Mouse (Mus musculus) kidney, postnatal 10 days (tissue): ENCODE measurements at regions not wholly inside any gene's neighbourhood (a gene's known extent, or its start where the extent isn't known, plus 50 kb on each side); places are given as distances from the start of the nearest gene placed in this dataset.
A peak's percentile ranks its signal among the peaks of the same experiment; 100 is the strongest.

ENCODE experiments used
- DNase-seq: peaks from one replicate; pipeline ENCODE4 v3.0.0; 2021; ENCODE audit warnings: mixed read lengths

DNA sequence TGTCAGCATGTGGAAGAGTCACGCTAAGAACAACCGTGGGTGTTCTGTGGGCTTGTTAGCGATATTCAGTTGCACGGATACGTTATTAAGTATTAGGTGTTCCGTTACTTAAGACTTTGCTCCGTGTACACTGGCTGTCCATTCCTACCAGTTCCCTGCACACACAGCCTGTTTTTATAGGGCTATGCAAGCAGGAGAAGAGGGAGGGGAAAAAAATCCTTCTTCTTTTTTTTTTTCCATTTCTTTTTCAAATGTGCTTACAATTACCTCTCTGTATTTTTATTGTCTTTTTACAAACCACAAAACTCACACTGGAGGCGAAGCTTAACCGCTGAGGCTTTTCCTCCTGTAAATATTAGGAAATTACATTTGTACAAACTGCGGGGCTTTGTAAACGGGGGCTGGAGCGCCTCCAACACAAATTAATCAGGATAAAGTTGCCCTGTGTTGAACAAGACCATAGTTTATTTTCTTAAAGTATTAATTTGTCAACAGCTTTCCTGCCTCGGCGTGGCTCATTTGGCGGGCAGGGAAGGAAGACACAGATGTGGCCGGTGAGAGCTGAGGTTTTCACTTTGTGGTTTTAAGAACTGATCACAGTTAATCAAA, 340.8 kb upstream of the Mki67 start:
- peak; percentile 28 for DNase-seq

DNA sequence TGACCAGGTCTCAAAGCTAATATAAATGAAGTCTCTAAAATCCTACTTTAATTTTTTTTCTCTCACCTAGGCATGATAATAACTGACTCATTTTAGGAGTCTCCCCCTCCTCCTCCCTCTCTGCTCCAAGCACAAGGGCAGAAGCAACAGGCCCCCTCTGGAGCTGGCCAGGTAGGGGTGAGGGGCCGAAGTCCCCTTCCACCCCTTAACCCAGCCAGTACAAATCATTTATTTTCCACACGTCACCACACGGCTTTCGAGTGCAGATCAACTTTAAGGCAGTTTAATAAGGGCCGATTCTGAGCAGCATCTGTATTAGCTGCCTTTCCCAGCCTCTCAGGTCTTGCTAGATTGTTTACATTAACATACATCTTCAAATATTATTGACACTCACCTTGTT, 342.2 kb upstream of the Mki67 start:
- no peak for DNase-seq

DNA sequence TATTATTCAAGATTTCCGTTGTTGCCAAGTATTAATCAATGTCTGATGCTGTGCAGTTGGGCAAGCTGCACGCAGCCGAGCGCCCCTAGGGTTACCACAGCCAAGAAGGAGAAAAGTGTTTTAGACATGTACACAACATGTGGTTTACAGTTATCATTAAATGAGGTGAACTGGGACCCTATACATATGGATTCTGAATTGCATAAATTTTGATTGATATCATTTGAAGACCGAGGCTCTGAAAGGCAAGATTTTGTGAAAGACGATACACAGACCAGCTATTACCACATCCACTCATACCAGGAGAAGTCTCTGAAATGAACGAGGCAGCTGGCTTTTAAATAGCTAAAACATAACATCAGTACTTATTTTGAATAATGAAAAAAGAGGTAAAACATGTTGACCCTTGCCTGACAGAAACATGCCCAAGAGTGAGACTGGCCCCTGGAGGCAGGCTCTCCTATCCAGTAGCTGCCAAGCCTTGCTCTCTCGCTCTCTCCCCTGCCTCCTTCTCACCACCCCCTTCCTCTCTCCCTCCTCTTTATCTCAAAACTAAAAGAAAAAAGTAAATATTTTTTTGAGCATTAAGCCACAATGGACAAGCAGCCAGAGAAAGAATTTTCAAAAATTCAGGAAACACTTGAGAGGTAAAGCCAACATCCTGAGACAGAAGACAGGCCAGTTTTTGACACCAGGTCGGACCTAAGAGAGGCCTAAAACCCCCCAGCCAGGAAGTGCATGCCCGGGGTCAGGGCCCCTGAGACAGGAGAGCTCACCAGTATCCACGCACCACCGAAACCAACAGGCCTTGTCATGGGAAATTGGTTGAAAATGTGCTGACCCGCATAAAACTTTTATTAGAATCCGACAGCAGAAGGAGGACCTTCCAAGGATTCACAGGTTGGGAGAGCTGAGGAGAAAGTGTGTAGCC, 342.9 kb upstream of the Mki67 start:
- DNase-seq: no peak

DNA sequence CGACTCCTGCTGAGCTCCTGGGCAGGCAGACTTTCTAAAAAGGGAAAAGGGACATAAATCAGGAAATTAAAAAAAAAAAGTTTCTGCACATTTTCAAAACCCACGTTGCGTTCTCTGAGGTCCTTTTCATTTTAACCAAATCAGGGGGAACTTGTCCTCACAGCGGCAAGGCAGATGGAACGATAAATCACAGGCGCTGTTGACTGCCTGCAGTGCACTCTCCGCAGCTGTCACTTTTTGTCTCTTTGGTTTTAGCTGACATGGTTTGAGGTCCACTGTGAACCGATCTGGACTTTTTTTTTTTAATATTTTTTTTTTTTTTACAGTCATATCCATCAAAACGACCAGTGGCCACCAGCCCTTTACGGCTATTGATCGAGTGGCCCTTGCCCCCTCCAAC, 343.7 kb upstream of the Mki67 start:
- DNase-seq: no peak

DNA sequence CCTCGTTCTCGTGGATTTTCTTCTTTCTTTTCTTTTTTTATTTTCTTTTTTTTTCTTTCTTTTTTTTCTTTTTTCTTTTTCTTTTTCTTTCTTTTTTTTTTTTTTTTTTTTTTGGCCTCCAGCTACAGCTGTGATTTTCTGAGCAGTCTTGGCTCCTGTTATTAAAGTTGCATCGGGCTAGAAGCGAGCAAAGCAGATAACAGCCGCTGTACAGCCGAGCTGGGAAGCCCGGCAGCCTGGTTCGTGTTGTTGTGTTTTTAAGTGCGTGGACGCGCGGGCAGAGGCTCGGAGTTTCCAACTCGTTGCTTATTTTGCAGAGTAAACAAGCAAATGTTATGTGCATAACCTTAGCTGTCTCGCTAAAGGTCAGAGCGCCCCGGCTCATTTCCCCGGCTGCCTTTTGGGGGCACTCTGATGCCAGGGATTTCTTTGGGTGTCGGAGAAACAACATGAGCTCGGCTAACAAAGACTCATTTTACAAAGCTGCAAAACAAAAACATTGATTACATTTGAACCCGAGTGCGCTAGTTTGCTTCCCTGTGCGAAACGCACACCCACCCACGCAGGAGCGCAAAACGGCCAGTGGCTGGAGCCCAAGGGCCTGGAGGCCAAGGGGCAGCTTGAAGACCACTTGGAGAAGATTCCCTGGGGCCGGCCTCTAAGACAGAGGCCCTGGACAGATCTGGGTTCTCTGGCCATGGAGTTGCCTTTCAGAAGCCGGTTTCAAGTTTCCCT, 344.3 kb upstream of the Mki67 start:
- peak; percentile 77 for DNase-seq

DNA sequence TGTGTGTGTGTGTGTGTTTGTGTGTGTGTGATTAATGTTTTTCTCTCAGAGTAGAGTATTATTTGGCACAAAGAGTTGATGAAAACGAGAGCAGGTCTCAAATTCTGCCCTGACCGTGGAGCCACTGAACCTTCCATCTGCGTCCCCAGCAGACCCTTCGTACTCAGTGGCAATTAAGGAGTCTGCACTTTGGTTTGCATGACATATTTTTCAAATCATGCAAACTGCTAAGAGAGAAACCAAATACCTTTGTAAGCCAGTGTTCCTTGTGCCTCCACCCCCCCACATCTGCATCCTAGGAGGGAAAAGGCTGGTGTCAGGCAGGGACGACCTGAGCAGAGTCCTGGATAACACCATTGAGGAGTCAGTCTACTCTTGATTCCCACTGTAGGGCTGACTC, 346.5 kb upstream of the Mki67 start:
- DNase-seq: no peak

DNA sequence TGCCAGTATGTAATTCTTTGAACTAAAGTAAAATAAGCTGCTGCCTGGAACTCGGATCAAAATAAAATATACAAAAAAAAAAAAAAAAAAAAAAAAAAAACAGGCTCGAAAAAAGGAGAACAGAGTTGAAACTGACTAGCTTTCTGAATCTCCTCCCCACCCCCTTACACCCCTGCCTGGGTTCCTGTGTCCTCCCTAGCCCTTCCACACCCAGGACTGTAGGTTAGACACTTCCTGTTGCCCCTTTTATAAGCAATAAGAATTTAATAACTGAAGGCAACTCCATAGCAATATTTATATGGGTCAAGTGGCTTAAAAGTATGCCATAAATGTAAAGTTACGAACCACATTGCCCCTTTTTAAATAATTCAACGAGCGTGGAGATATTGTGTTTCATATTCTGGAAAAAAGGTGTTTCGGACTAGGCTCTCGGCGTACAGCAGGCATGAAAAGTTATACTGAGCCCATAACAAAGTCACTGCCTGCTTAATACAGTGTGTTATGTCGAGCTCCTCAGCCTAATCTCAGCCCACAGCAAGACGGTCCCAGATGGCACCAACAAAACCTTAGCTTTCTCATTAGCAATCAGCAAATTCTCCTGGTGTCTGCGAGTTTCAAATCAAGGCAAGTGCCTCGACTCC, 349.0 kb upstream of the Mki67 start:
- DNase-seq: no peak

DNA sequence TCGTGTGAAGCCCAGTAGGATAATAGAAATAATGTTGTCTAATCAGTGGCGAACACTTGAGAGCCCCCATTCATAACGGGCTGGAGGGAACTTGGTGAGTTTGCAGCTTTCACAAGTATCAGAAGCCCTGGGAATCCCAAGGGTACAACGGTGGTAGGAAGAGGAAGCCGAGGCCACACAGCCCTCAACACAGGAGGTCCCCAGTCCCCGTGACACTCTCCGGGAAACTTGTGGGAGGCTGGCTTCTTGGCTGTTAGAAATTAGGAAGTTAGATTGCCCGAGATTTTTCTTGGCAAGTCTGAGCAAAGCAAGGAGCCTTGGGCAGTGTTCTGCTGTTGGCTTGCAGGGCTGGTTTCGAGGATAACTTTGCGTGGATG, 349.5 kb upstream of the Mki67 start:
- no peak for DNase-seq

DNA sequence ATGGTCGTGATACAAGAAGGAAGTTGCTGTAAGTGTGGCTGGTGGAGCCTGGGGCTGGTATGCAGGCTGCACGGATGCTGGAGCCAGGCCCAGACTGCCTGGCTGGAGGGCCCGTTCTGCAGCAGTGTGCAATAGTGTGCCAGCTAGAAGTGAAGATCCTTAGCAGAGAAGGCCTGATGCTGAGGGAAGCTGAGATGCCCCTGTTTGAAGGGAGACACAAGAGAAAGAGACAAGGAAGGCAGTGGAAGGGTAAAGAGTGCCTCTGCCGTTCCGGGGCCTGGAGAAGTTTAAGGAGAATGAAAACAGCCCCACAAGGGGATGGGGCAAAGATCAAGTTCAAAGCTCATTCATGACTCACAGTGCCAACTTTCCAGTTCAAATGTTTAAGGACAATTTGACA, 354.7 kb upstream of the Mki67 start:
- peak; percentile 39 for DNase-seq

DNA sequence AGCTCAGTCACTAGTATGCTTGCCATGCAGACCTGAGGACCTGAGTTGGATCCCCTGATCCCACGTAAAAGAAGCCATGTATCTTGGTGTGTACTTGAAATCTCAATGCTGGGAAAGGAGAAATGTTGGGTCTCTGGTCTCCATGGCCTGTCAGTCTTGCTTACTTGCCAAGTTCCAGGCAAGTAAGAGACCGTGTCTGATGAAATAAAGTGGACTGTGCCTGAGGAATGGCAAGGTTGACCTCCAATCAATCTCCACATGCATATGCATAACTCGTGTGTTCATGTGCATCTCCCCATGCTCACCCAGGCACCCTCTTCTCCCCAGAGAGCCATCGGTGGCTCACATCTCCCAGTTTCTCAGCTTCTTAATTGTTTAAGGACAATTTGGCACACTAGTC, 355.2 kb upstream of the Mki67 start:
- DNase-seq: no peak

DNA sequence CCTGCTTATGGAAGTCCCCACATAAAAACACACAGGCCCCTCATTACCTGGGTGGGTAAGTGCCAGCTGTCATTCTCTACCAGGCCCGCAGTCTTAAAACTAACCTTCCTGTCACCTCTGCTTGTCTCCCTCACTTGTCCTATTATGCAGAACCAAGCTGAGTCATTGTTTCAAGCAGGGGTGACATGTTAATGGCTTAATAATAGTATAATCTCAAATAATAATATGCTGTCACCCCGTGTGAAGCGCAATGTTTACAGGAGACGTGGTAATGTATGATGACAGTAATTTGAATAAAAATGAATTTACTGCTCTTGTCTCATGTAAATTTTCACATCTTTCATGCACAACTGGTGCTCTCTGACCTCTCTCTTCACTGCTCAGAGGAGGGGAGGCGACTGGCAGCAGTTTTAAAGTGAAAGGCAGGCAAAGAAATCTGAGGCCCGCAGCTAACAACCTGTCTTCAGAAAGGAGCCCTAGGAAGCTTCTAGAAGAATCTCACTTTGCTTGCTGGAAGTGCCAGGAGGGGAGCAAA, 357.2 kb upstream of the Mki67 start:
- DNase-seq: no peak

DNA sequence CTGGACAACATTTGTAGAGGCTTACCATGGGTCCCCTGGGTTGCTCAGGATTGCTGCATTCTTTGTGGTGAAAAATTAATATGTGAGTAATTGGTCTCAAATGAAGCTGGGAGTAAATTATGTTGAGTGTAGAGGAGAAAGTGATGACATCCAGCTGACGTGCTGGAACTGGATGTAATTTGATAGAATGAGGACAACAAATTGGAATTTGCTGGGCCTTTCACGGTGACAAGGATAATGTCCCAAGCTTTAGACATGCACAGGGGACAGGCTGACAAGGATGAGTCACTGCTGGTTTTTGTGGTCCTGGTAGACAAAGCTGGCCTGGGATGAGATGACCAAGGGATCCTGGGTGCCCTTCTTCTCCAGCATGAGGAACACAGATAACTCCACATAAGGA, 357.9 kb upstream of the Mki67 start:
- DNase-seq: peak; percentile 21

DNA sequence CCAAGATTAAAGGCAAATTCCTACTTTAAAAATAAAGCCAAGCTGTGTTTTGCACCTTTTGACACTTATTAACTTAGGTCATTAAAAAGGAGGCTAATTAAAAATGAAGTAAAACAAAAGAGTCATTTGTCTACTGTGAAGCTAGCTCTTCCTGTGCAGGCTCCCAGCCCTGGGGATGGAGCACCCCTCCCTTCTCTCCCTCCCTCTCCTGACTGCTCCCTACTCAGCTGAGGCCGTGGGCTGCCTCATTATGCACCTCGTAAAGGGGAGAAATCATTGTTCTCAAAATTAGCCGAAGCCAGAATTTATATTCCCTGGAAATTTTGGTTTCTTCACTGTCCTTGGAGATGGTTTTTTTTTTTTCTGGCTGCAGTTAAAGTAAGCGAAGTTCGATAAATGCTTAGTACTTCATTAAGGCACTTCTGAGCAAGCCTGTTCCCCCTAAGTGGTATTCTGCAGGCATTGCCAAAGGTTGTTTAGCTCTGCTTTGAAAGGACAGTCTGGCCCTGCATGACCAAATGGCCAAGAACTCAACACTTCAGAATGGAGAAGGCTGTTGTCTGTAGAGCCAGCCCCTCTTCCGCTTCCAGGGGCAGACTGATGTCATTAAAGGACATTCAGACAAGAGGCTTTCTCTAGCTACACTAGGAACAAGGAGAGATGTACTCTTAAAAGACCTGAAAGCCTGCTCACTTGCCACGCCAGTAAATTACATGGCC, 365.5 kb upstream of the Mki67 start:
- no peak for DNase-seq

DNA sequence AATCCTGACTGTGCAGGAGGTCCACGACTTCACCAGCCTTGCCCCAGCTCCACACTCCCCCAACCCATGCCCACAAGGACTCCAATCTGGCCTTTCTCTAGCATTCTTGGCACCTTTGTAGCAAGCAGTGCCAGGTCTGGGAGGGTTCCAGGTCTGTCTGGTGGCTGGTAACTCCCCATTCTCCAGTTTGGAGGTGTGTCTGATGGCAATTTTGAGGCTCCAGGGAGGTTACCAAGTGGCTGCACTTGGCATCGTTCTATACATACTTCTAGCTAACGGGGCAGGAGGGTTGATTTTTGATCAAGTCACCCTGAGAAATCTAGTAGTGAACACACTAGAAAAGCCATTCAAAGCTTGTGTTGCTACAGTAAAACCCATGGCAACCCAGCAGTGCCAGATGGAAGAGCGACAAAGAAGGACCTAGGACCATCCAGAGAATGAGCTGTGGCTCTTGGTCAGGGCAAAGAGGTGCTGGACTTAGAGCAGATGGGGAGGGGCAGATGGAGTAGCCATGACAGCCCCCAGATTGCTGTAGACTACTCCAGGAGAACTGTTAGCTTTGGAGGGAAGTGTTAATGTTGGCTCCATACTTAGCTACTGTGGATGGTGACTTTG, 366.2 kb upstream of the Mki67 start:
- DNase-seq: no peak

DNA sequence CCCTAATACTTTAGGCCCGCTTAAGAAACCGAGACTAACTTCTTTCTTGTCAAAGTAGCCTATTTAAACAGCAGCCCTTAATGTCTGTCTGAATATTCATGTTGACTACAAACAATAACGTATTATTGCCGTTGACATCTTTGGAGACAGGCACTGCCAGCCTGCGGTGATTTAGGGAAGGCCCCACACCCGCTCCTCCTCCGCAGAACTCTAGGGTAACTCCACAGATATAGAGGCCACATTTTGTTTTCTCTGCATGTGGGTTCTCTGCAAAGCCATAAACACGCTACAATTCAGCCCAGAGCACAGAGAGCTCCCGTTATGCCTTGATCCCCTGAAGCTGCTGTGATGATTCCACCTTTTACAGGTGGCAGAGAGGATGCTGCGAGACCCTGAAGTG, 366.8 kb upstream of the Mki67 start:
- no peak for DNase-seq

DNA sequence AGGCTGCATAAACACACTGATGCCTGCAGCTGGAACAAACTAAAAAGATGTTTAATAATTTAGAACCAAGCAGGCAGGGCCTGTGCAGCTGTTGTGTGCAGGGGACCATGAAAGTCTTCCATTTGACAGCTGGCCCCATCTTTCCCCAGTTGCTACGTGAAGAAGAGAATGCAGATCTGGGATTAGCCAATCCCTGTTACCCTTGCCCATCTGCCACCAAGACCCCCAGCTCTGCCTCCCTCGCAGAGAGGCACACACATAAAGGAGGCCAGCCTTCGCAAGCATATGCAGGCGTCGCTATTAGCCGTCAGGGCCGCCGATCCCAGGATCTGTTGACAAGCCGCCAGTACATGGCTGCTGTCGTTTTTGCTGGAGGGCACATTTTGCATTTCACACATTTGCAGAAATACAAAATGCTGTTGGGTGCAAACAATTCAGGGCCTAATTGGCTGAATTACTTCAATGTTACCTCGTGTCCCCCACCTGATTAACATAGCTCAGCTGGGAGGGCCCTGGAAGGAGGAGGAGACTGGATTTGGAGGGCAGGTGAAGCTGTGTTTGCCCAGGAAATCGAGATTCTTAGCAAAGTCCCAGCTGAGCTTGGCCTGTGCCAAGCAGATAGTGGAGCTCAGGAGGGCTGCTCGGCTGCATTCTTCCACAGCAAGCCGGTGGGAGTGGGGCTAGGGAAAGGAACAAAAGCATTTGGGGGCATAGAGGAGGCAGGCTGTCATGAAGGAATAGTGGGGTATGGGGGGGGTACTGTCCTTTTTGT, 367.6 kb upstream of the Mki67 start:
- DNase-seq: no peak

DNA sequence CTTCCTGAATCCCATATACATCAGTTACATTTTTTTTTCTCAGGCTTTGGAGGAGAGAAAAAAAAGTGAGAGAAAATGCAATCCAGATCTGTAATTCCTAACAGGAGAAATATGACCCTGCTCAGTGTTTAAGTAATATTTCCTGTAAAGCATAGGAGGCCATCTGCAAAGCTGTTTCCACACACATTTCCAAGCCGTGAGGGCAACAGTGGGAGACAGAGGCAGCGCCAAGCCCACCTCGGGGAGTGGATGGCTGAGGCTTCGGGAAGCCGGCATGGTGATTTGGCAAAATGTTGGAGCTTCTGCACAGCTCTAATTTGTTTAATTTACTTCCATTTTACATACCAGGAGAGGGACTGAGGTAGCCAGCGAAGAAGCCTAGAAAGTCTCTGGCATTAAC, 372.6 kb upstream of the Mki67 start:
- no peak for DNase-seq

DNA sequence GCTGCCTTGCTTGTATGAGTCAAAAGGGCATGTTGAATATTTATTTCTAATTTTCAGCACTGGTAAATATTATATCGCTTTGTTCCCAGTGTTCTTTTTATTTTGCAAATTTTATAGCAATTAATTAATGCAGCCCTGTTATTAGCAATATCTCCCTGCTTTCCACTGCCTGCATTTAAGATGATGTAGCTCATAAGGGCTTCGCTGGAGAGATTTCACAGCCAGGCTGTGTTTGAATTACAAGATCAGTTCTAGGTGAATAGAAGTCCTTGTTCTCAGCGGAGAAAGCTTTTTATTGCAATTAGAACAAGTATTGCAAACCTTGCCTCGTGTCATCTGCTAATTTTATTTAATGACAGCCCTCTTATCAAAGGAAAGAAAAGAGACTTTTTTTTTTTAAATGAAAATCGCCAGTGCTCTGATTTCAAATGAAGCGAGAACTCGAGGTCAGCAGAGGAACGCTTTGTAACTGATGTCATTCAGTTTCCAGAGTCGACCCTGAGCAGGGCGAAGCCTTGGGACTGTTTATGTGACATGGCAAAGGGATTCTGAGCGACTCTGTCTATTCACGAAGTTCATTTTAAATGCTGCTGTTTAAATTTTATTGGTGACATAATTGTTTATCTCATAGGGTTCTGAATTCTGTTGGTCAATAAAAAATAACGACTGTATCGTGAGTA, 378.7 kb upstream of the Mki67 start:
- no peak for DNase-seq

DNA sequence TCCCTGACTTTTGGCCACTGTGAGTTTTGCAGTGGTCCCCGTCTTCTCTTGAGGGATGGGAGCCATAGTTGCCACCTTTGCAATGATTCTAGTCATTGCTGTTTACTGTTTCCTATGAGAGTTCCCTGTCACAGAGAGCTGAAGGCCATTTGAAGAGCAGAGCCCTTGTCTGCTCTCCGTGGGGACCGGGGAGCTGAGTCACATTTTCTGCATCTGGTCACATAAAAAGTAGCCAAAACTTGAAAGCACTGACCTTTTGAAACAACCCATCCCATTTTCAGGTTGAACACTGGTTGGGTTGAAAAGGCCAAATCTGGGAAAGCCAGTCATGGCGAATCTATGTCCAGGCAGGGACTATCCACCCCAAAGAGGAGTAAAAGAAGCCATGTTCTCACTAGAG, 387.9 kb upstream of the Mki67 start:
- DNase-seq: no peak

DNA sequence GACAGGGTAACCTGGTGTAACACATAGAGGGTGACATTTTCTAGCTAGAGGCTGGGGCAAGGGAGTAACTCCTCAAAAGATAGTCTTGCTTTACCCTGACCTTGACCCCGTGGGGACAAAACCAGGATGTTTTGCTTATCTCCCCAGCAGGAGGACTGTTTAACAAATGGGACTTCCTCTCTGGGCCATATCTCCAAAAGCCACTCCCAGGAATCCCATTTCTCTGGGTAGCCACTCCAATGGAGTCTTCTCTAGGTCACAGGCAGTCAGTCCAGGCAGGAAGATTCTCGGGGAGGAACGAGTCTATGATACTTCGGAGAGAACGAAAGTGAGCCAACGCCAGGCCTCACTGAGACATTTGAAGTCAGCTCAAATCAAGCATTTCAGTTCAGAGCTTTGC, 396.0 kb upstream of the Mki67 start:
- no peak for DNase-seq

DNA sequence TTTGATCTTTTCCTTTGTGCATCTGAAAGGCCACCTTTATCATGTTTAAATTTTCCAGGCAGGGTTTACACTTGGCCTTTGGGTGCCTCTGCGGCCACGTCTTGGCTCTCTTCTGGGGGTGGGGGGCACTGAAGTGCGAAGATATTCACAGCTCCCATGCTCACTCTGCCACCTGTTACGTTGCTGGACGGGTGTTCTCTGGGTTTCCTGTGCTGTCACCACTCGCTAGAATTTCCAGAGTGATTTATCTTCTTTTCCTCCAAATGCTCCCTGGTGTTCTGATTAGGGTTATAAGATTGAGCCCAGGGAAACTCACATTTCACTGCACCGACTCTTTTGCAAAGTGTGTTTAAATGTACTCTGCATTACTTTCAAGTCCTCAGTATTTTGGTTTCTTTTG, 404.8 kb upstream of the Mki67 start:
- no peak for DNase-seq
